Mouse (Mus musculus): Measurements from ENCODE around the gene Ofd1.

- TF ChIP-seq POLR2A (IDR thresholded peaks at IDR 0.05; ENCODE audit: insufficient read depth, low read length) = no peak
- TF ChIP-seq CTCF (IDR thresholded peaks at IDR 0.05; ENCODE audit: low read depth, low read length) = no peak
- TF ChIP-seq EP300 (IDR thresholded peaks at IDR 0.05; ENCODE audit: insufficient read depth, low read depth, low read length) = no peak
These were observed 24.3 kb downstream of the Ofd1 start for GRCm38 (mm10) chrX:166416196-166416595.
